Mouse (Mus musculus) thymus, postnatal 0 days (tissue): ENCODE measurements around the gene Sf3a1. TPM values are rescaled to one million over a fixed set of nuclear protein-coding genes. Genes with fewer than 3 reads are reported as not detected.
"Not testable (repeated sequence)": the region's sequence is repeated elsewhere in the genome, so short reads cannot be mapped to it uniquely, and the experiment has no call there.

Experiments used
- DNase-seq: peaks from one replicate; pipeline ENCODE4 v3.0.0-alpha.2; 2015; ENCODE audit warnings: low spot score
- polyA plus RNA-seq: library from polyadenylated mRNA; unstranded; fragments of >200 nt; fragmentation: Nextera tagmentation; extraction: Ambion mirVana; gene quantifications from 2 replicates; pipeline ENCODE4 v1.2.1, GENCODE M21; 2015

Sf3a1 gene
- polyA plus RNA-seq, 1 experiment from 2014 or later: 35.4 TPM

DNA sequence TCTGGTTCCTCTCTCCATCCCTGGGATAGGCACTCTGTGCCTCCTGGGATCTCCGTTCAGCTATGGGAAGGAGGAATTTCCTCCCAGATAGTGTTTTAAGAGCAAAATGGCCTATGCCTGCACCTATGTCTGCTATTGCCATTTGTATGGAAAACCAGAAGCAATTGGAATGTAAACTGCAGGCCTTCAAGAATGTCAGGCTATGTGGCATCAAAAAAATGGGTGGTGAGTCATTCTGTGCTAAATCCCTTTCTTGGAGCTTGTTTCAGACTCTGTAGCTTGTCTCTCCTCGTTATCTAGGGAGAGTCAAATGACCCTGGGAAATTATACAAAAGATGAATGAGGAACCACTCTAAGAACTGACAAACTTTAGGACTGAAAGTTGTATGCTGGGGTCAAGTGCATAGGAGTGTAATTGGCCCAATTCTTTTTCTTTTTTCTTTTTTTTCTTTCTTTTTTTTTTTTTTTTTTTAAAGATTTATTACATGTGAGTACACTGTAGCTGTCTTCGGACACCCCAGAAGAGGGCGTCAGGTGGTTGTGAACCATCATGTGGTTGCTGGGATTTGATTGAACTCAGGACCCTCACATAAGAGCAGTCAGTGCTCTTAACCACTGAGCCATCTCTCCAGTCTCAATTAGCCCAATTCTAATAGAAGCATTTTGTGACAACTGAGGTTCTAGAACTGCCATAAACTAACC, 24.3 kb downstream of the Sf3a1 start:
- DNase-seq: no peak

- not testable (repeated sequence) for DNase-seq
These were observed 25.3 kb downstream of the Sf3a1 start for GRCm38 (mm10) chr11:4185480-4185879.

DNA sequence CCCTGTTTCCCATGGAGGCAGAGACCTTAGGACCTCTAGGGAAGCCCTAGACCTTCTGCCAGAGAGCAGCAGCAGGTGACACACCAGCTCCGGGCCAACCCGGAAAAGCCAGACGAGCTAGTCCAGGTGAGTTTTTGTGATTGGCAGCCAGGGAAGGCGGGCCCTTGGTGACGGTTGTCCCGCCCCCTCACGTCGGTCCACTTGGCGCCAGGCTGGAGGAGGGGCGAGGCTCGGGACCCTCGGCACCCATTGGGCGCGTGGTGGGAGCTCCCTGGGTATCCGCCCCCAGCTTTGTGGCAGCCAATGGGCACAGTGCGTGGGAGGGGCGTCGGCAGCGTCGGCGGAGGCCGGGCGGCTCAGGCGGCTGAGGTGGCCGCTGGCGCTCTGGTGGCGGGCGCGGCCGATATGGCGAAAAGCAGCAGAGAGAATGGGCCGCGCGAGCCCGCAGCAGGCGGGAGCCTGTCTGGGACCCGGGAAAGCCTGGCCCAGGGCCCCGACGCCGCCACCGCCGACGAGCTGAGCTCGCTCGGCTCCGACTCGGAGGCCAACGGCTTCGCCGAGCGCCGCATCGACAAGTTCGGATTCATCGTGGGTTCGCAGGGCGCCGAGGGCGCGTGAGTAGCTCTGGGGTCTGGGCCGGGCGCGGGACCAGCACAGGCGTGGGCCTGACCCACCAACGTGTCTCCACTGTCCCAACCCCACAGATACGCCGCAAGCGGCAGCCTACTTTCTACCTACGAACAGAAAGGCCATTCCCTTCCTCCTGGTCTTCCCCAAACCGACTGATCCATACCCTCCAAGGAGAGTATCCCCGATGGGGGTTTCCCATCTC, 26.6 kb downstream of the Sf3a1 start, which contains the start of gene Tbc1d10a:
Tbc1d10a (plus strand) TSS at position 304 of the 832 bp plus-strand sequence.
- peak; percentile 99 for DNase-seq

GRCm38 (mm10) chr11:4187318-4187700, 27.2 kb downstream of the Sf3a1 start:
- DNase-seq: no peak

GRCm38 (mm10) chr11:4189182-4189581, 29.0 kb downstream of the Sf3a1 start:
- DNase-seq: no peak

- DNase-seq: no peak
These were observed 30.5 kb downstream of the Sf3a1 start for GRCm38 (mm10) chr11:4190677-4191076.

DNA sequence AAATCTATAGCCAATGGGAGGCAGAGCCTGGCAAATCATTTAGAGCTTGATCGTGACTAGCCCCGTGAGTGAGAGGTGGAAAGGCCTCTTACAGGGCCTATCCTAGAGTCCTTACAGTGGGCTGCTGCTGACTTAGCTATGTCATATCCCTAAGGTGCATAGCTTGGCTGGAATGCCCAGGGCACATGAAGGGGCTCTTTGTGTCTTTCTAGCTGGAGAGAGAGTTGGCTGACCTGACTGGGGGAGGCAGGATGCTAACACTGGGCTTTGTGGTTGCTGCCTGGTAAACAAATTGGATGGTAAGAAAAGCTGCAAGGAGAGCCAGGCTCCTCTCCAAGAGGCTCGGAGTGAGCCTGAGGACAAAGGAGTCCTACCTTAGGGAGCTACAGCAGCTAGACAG, 32.6 kb downstream of the Sf3a1 start:
- DNase-seq: no peak

DNA sequence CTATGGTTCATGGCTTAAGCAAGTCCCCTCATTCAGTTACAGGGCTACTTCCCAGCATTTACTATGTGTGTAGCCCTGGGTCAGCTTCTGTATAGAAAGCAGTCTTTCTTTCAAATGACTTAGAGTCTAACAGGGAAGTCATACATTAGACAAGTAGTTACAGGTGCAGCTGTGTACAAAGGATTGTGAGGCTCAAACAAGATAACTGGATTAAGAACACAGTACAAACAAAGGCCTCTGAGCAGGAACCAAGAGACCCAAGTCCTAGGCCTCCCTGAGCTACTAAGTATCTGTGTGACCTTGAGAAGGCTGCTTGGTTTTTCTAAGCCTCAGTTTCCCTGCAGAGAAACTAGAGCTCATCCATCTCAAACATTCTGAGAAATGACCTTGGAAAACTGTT, 33.3 kb downstream of the Sf3a1 start:
- DNase-seq: no peak

GRCm38 (mm10) chr11:4195597-4196031, 35.5 kb downstream of the Sf3a1 start:
- DNase-seq: no peak

GRCm38 (mm10) chr11:4196636-4197035, 36.5 kb downstream of the Sf3a1 start:
- no peak for DNase-seq

DNA sequence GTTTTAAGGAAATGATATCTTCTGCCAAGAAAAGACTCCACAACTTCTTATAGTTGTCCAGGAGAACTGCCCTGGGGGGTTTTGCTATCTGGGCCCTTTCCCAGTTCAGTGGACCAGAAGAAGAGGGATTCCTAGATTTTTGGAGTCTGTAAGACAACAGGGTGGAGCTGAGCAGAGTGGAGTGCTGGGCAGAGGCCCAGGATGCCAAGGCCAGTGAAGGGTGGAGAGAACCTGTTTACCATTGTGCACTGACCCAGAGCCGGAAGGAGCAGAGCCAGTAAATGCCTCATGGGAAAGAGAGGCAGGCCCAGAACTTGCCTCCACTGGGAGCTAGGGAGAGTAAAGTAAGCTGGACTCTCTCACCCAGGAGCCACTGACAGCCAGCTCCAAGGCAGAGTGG, 37.5 kb downstream of the Sf3a1 start:
- DNase-seq: no peak

DNA sequence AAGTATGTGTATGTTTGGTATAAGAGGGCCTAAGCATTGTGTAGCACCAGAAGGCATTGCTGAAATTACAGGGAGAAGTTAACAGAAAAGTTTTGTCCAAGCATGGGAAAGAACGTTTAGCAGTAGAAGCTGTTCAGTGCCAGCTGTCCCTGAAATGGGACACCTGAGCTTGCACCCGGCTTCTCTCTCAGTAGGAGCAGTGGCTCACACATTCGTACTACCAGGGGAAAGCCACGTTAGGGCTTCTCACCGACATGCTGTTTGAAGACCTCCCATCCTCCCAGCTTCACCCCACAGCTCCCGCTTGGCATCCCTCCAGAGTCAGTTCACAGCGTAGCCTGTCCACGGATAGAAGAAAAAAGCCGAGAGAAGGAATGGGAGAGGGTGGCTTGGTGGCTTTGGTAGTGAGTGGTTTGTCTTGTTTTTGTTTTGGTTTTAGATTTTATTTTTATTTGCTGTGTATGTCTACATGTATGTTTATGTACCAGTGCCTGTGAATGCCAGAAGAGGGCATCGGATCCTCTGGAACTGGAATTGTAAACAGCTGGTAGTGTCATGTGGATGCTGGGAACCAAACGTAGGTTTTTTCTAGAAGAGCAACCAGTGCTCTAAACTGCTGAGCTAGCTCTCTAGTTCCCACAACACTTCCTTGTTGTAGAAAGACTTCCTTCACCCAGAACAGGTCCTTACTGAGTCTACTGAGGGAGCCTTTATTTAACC, 42.0 kb downstream of the Sf3a1 start:
- DNase-seq: no peak

DNA sequence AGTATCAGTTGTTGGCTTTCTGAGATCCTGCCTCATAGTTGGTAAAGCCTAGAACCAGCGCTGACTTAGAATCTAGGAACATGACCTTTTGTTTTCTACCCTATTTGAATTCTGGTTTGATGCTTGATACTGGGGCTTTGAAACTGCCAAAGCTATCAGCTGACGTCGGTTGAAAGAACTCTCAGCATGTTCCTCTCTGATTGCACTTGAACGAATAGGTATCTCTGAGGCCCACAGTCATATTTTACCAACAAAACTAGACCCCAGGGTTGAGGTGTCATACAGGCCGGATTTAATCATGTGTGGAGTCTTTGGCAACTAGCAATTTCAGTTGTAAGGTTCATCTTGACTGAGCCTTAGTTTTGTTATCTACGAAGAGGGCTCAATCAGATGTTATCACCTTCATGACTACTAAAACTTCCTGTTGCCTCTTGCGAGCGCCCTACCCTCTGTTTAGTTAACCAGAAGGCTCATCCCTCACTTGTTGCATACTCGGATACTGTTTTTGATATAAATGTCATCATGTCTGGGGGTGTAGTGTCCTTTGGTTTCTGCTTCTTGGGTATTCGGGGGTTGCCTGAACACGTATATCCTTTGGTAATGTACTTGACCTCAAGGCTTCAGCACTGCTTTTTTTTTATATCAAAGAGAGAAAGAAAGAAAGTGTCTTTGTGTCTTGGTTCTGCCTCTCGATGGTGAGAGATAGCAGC, 43.0 kb downstream of the Sf3a1 start:
- peak; percentile 42 for DNase-seq

GRCm38 (mm10) chr11:4203705-4204074, 43.5 kb downstream of the Sf3a1 start:
- peak; percentile 53 for DNase-seq

DNA sequence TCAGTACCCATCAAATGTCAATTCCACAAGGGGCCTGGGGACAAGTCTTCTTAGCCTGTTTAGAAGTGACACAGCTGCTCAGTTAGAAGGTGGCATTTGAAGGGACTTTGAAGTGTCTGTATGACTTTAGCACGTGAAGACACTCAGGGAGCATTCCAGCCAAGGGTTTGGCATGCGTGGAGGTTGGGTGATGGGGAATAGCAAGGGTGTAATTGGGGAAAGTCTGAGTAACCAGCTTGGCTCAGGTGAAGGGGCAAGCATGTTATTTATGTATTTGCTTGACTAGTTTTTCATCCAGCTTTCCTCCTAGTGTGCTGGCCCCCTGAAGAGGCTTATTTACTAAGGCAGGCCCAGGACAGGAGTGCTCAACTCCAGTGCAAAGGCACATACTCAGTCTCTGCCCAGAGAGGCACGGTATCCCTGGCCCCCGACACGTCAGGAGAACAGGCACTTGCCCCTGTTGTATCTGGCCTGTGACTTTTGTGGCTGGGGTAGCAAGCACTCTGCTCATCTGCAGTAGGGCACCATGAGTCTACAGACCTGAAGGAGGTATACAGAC, 45.0 kb downstream of the Sf3a1 start:
- DNase-seq: no peak

DNA sequence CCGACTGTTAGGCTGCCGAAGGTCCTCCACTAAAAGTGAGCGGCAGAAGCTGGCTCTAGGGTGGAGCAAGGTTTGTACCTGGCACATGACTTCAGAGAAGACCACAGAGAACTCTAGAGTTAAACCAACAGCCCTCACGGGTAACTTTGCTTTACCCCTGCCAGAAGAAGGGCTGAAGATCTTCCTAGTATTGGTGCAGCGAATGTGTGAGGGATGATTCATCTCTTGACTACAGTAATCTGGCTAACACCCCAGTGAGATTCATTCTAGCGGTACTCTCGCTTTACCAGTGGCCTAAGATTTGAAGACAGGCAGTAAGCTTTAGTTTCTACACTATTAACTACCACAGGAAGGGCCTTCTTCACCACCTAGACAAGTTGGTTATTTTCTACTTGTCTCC, 45.8 kb downstream of the Sf3a1 start:
- DNase-seq: no peak

GRCm38 (mm10) chr11:4206563-4206962, 46.4 kb downstream of the Sf3a1 start:
- peak; percentile 73 for DNase-seq

DNA sequence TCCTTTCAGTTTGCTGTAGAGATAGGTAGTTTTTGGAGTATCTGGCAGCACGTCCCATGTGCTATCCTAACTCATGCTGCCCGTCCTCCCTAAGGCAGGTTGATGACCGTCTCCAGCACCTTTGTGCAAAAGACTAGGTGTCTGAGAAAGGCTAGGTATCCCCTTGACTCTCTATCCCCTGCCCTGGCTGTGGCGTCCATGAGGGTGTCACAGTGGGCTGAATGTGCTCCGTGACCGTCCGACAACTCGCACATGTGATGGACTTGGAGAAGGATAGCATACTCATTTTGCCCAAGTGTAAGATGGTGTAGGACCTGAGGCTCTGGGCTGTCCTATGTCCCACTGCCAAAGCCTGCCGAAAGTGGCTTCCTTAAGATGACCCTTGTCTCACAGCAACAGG, 47.5 kb downstream of the Sf3a1 start:
- no peak for DNase-seq

DNA sequence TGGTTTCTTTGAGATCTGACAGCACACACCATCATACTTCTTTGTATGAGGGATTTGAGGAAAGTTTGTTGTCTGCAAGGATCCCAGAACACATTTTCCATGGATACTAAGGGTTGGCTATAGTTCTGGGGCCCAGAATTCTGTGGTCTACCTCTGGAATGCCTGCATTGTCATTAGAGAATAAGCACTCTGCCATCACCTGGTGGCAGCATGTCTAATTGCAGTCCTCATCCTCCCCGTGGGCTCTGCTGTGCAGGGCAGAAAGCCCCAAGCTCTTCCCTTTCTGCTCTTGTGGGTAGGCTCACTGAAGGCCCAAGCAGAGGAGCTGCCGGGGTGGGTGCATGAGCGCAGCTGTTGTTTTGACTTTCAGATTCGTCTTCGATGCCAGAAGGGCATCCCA, 49.4 kb downstream of the Sf3a1 start:
- DNase-seq: peak; percentile 31

DNA sequence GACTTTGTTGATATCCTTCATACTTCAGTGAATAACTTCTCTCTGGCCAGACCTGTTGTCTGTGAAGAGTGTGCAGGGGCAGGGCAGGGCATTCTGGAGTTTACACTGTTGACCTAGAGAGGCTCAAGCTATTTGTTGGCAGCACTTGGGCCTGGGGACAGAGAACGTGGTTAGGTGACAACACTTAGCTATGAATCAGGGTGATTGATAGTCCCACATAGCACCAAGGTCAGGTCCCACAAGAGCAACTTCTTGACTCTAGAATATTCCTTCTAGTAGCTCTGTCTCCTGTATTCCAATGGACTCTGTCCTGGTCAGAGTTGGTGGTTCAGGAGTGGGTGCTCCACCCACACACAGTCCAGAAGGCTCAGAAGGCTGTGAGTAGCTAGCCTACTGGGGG, 50.6 kb downstream of the Sf3a1 start:
- no peak for DNase-seq

- DNase-seq: no peak
These were observed 53.0 kb downstream of the Sf3a1 start for GRCm38 (mm10) chr11:4213107-4213506.
